Mouse (Mus musculus) adrenal gland, postnatal 36 days (tissue): ENCODE data around the gene Kbtbd3. TPM values are rescaled to one million over a fixed set of nuclear protein-coding genes. Genes with fewer than 3 reads are reported as not detected.

Experiments
- microRNA-seq: library from miRNA; unstranded; fragments of <30 nt; microRNA quantifications from one replicate; pipeline ENCODE4 v1.2.0, GENCODE M21; 2021
- total RNA-seq, 2 experiments: library from RNA; stranded (reverse); gene quantifications; 2 replicates each; pipeline ENCODE4 v1.2.3; 2021

Kbtbd3 gene
- total RNA-seq, 2 experiments from 2014 or later: 2.9 to 3.7 TPM

Small RNA genes within 50 kb of the gene (microRNA-seq; reads per million reads assigned to microRNA genes)
- gene Gm22195 (not detected), gene Gm23992 (not detected)

Other genes starting within 250 kb of the Kbtbd3 start
- 10 to 100 TPM; 26.4 to 27.5 TPM for gene Aasdhppt, start 362 bp upstream of the Kbtbd3 start, total RNA-seq
- gene Msantd4, start 66.7 kb downstream of the Kbtbd3 start, total RNA-seq: 10 to 100 TPM; 39.2 to 42.8 TPM